Comparison of ENCODE assay signal across 33 mouse cellular contexts in genomic region chr4:137684830-137685343, GRCm38 (mm10). TPM values are rescaled to one million over a fixed set of nuclear protein-coding genes. Genes with fewer than 3 reads are reported as not detected.
DNase-seq lines count a peak whose midpoint lies in the region; ATAC-seq and TF ChIP-seq lines count a peak whose summit lies in the region.
"Had no signal": no experiment of that assay in that cellular context is flagged by ENCODE, and none has a peak within 500 bp of the region (broad histone marks: within the 10 kb centered on the region; RNA-seq: fewer than 3 reads in every experiment).

No protein-coding gene starts in this region.

- no peak for ATAC-seq in stomach, postnatal 0 days (ENCODE audit: low FRiP score, low TSS enrichment)
- no peak for ATAC-seq in erythroid progenitor cell, adult 5-6 weeks (replicated peaks; ENCODE audit: low FRiP score, poor library complexity, severe bottlenecking)
- ATAC-seq: CD4-positive, CD25-positive, alpha-beta regulatory T cell, adult 4 months; forebrain, embryonic 16.5 days; inflammation-experienced regulatory T-cells, adult 6 months; liver, embryonic 12.5 days; liver, postnatal 0 days; lung, postnatal 0 days; midbrain, embryonic 13.5 days; Patski had no signal

- TF ChIP-seq CTCF in heart, adult 2 months (IDR thresholded peaks at IDR 0.05) = no peak
- no peak for TF ChIP-seq CTCF in layer of hippocampus, adult 2 months (conservative IDR thresholded peaks at IDR 0.05)
- no peak for TF ChIP-seq CTCF in stomach, postnatal 0 days (IDR thresholded peaks at IDR 0.05; ENCODE audit: low read depth)

- H3K9ac ChIP-seq in heart, adult 2 months (ENCODE audit: low read depth, low read length) = no peak overlapping the region
- H3K9ac ChIP-seq in stomach, postnatal 0 days (ENCODE audit: low read length) = no peak overlapping the region
- H3K9ac ChIP-seq: embryonic facial prominence, embryonic 13.5 days; heart, embryonic 15.5 days; hindbrain, embryonic 14.5 days; liver, embryonic 12.5 days; liver, postnatal 0 days; midbrain, embryonic 13.5 days had no signal

- H3K4me3 ChIP-seq in heart, adult 2 months = no peak overlapping the region
- no peak overlapping the region for H3K4me3 ChIP-seq in layer of hippocampus, adult 2 months
- no peak overlapping the region for H3K4me3 ChIP-seq in stomach, postnatal 0 days (ENCODE audit: low read depth, low read length)
- H3K4me3 ChIP-seq: embryonic facial prominence, embryonic 13.5 days; heart, embryonic 10.5 days; heart, embryonic 15.5 days; liver, embryonic 12.5 days; midbrain, embryonic 13.5 days had no signal

- H3K27ac ChIP-seq in heart, adult 2 months = no peak overlapping the region
- peak overlapping the region; percentile 69; the same call in 1 of the 2 replicates for H3K27ac ChIP-seq in layer of hippocampus, adult 2 months
- no peak overlapping the region for H3K27ac ChIP-seq in stomach, postnatal 0 days (replicated peaks)
- H3K27ac ChIP-seq: embryonic facial prominence, embryonic 13.5 days; heart, embryonic 10.5 days; heart, embryonic 15.5 days; hindbrain, embryonic 14.5 days; liver, embryonic 12.5 days; macrophage; midbrain, embryonic 13.5 days had no signal

- intact Hi-C loops in heart, adult 2 months (cut with DNase I) = loop anchor here (5.0 kb wide), 1 partner anchor 147 kb away; no protein-coding TSS in a partner anchor

- H3K79me2 ChIP-seq in heart, adult 2 months (replicated peaks; ENCODE audit: control insufficient read depth, insufficient read depth, low read length) = no peaks in the 10 kb centered on the region

- H3K4me1 ChIP-seq in heart, adult 2 months (ENCODE audit: control insufficient read depth, insufficient read depth, low read length) = no peaks in the 10 kb centered on the region
- no peaks in the 10 kb centered on the region for H3K4me1 ChIP-seq in stomach, postnatal 0 days (replicated peaks; ENCODE audit: control insufficient read depth, insufficient read depth)
- H3K4me1 ChIP-seq: liver, embryonic 12.5 days had no signal

- H3K4me2 ChIP-seq in stomach, postnatal 0 days (replicated peaks; ENCODE audit: low read depth) = no peak overlapping the region
- H3K4me2 ChIP-seq: embryonic facial prominence, embryonic 13.5 days; heart, embryonic 15.5 days; hindbrain, embryonic 14.5 days; liver, embryonic 12.5 days; midbrain, embryonic 13.5 days had no signal

- H3K27me3 ChIP-seq in heart, adult 2 months (ENCODE audit: control insufficient read depth, insufficient read depth, low read length) = 0 out of 2 replicates have a peak, but pooled peaks cover 2% of the 10 kb centered on the region
- no peaks in the 10 kb centered on the region for H3K27me3 ChIP-seq in stomach, postnatal 0 days (ENCODE audit: control insufficient read depth, insufficient read depth, low read length)
- H3K27me3 ChIP-seq: Patski had no signal

- H3K9me3 ChIP-seq in stomach, postnatal 0 days (ENCODE audit: control insufficient read depth, low read length) = no peaks in the 10 kb centered on the region
- H3K9me3 ChIP-seq: embryonic facial prominence, embryonic 13.5 days; G1E; heart, embryonic 10.5 days; heart, embryonic 15.5 days; liver, embryonic 12.5 days; midbrain, embryonic 13.5 days had no signal

- WGBS in heart, adult 2 months = 29% methylated on average over 9 of the region's 9 CpGs
- WGBS in stomach, postnatal 0 days = 25% methylated on average over 9 of the region's 9 CpGs

- peak; percentile 34 for DNase-seq in heart, postnatal 4 days
- DNase-seq in heart, adult 2 months = no peak
- DNase-seq in layer of hippocampus, adult 2 months (ENCODE audit: low spot score in 2 of 2) = no peak
- DNase-seq in layer of hippocampus, adult 9-11 months = no peak
- peak; percentile 67 for DNase-seq in R1 (ENCODE audit: low read depth, low spot score)
- peak; percentile 78 for DNase-seq in stomach, postnatal 0 days (ENCODE audit: low spot score)
- no peak for DNase-seq in cerebellum, adult 9-11 months
- DNase-seq: adrenal gland, postnatal 25 days; cerebellum, adult 18-20 months; cerebellum, postnatal 25 days; gastrocnemius, postnatal 10 days; heart, postnatal 36 days; kidney, postnatal 25 days; layer of hippocampus, postnatal 36 days; left cerebral cortex, postnatal 4 days; liver, postnatal 0 days; retina, postnatal 1 day; right cerebral cortex, postnatal 14 days; thymus, postnatal 14 days had no signal

- H3K36me3 ChIP-seq in heart, adult 2 months (ENCODE audit: control insufficient read depth, insufficient read depth, low read length) = no peaks in the 10 kb centered on the region
- H3K36me3 ChIP-seq in stomach, postnatal 0 days (ENCODE audit: control insufficient read depth, insufficient read depth, low read length) = no peaks in the 10 kb centered on the region
- H3K36me3 ChIP-seq: embryonic facial prominence, embryonic 13.5 days; G1E; heart, embryonic 10.5 days; heart, embryonic 15.5 days; liver, embryonic 12.5 days; midbrain, embryonic 13.5 days had no signal

- no peak for TF ChIP-seq EP300 in heart, adult 2 months (IDR thresholded peaks at IDR 0.05; ENCODE audit: insufficient read depth, low read depth, low read length)
- TF ChIP-seq EP300 in stomach, postnatal 0 days (optimal IDR thresholded peaks at IDR 0.05) = no peak

- no peak for TF ChIP-seq POLR2A in heart, adult 2 months (IDR thresholded peaks at IDR 0.05; ENCODE audit: insufficient read depth, low read depth, low read length)

RNA-seq across cellular contexts. Expression of gene Rap1gap, which starts 20.4 kb away (rescaled TPM):
- 10 to 100 TPM in 1 of 2 experiments, 1 to 10 TPM in 1; 6.9 to 14.3 TPM for total RNA-seq in heart, postnatal 4 days (2021)
- 10 to 100 TPM; 14.7 to 15.6 TPM for total RNA-seq in heart, adult 2 months (2021)
- polyA plus RNA-seq in heart, adult 2 months (2012; rRNA removed) = 33.6 and 35.9 TPM in 2 replicates
- 100 to 1,000 TPM; 281 to 291 TPM for total RNA-seq in layer of hippocampus, adult 2 months (2021)
- polyA plus RNA-seq in stomach, postnatal 0 days (2015; fragmentation: Nextera tagmentation; extraction: Ambion mirVana) = 70.1 and 73.0 TPM in 2 replicates
- not detected in 2 replicates for total RNA-seq in erythroid progenitor cell, adult 5-6 weeks (2015; ENCODE audit: low replicate concordance)
- total RNA-seq in erythroid progenitor cell, adult 5-6 weeks (2017; ENCODE audit: low replicate concordance) = not detected in 2 replicates
- total RNA-seq: G1E had no signal
- polyA plus RNA-seq: G1E had no signal

Comparison
In these comparisons a context has a peak if more than half of its experiments do, and no peak if none do; other contexts are left out.
1. DNase-seq: peak in heart, postnatal 4 days (single experiment), R1 (single experiment) and stomach, postnatal 0 days (single experiment); none in heart, adult 2 months (0 of 2), layer of hippocampus, adult 2 months (0 of 2), layer of hippocampus, adult 9-11 months (single experiment) and cerebellum, adult 9-11 months (single experiment).
2. RNA of gene Rap1gap, which starts 20.4 kb away (total RNA-seq): 281 to 291 TPM in layer of hippocampus, adult 2 months; 14.7 to 15.6 TPM in heart, adult 2 months, 6.9 to 14.3 TPM in heart, postnatal 4 days and not detected in erythroid progenitor cell, adult 5-6 weeks; every median in the first group is over 10 times any median in the second.